Mouse (Mus musculus) small intestine, adult 10 weeks (tissue): ENCODE measurements around the gene Jup. TPM values are rescaled to one million over a fixed set of nuclear protein-coding genes. Genes with fewer than 3 reads are reported as not detected.

Source experiments
- polyA plus RNA-seq: library from polyadenylated mRNA; stranded (reverse); fragments of 350-450 nt; fragmentation: Illumina TruSeq; extraction: RNeasy Lipid Tissue Mini Kit (QIAGEN cat#74804); gene quantifications from one replicate; pipeline ENCODE4 v1.2.3, GENCODE M21; 2014; ENCODE audit warnings: low replicate concordance

Gene Jup
- polyA plus RNA-seq, result 3.0 TPM

GRCm38 (mm10) chr11:100397600-100398389 lies at the start of gene Jup:
Gene Jup (minus strand): TSS chr11:100397763.

DNA sequence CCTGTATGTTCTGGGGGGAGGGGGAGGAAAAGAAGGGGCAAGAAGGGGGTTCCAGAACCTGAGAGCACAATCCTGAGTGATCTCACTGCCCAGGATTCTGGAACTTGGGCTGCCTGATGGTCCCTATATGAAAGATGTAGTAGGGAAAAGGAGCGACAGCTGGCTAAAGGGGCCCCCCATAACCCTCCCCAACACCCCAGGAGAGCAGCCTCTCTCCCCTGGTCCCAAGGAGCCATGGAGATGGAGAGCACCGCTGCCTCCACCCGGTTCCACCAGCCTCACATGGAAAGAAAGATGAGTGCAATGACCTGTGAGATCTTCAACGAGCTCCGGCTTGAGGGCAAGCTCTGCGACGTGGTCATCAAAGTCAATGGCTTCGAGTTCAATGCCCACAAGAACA lies 44.2 kb upstream of the Jup start, which contains the start of the genes Nt5c3b and Klhl10:
Nt5c3b (minus strand) TSS at position 12 of the 400 bp plus-strand sequence.
Klhl10 (plus strand) TSS at position 121 of the 400 bp plus-strand sequence.

DNA sequence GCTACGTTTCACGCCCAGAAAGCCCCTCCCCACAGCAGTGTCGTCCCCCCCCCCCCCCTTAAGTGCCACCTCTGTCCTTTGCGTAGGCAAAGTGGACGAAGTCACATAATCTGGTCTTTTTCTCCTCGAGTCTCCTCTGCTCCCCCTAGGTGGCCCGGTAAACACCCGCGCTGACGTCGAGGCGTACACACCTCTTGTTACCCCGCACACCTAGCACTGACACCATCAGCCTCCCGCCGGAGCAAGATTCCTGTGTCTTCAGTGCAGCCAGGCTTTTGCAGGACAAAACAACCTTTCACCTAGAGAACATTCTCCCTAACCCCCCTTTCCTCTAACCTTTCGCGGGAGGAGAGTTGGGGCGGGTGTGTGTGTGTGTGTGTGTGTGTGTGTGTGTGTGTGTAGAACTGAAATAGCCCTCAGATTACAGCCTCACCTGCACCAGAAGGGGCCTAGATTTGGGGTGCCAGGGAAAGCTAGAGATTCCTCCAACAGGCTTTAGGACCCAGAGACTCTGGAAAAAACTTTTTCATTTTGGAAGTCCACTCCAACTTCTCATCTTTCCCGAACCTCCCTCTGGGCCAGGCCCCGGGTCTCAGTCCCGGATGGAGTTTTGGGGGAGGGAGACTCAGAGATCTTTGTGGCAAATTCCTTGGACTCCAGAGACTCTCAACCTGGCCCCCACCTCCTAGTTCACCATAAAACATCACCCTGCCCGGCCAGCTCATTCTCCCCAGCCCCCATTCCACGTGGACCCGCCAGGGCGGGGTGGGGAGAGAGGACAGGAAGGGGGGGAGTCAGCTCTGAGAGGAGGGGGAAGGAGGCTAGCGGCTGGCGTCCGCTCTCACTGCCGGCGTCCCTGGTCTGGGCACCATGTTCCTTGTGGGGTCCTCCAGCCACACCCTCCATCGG lies 17.6 kb upstream of the Jup start, which contains the start of gene Fkbp10:
Fkbp10 (plus strand) TSS at position 784 of the 909 bp plus-strand sequence.

DNA sequence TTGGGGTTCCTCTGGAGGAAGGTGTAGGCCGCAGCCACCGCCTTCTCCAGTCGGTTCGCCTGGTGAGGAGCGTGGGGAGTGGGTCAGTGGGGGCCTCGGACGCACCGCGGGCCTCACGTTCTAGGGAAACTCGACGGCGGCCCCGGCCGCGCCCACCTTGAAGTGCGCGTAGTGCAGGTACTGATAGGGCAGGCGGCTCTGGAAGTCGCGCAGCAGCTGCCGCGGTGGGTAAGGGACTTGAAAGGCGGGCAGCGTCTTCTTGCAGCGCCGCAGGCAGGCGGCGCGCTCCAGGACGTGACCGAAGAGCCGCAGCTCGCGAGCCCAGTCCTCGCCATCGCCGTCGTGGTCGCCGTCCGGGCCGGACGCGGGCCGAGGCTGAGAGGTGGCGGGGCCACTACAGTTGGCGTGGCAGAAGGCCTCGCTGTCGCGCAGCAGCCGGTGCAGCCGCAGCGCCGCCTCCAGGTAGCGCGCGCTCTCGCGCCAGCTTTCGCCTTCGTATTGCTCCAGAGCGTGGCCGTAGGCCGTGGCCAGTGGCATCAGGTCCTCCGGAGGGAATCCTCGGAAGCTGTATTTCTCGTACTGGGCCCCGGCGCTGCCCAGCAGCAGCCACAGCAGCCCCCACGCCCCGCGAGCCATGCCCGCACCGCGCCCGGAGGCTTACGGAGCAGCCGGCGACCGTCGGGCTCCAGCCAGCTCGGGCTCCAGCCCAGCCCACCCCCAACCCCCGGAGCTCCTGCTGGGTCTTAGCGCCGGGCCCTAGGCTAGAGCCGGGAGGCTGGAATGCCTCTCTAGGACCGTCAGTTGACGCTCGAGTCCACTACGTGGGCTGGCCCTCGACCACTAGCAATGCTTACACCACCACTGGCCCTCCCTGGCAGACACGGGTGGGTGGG lies 16.7 kb upstream of the Jup start, which contains the start of gene P3h4:
P3h4 (minus strand) TSS at position 816 of the 893 bp plus-strand sequence.

GRCm38 (mm10) chr11:100355972-100356818 lies 41.4 kb downstream of the Jup start, which contains the start of gene Hap1:
Gene Hap1 (minus strand): TSS chr11:100356128.

GRCm38 (mm10) chr11:100333944-100334457 lies 63.6 kb downstream of the Jup start, which contains the start of gene Gast:
Gene Gast (plus strand): TSS chr11:100334407.

DNA sequence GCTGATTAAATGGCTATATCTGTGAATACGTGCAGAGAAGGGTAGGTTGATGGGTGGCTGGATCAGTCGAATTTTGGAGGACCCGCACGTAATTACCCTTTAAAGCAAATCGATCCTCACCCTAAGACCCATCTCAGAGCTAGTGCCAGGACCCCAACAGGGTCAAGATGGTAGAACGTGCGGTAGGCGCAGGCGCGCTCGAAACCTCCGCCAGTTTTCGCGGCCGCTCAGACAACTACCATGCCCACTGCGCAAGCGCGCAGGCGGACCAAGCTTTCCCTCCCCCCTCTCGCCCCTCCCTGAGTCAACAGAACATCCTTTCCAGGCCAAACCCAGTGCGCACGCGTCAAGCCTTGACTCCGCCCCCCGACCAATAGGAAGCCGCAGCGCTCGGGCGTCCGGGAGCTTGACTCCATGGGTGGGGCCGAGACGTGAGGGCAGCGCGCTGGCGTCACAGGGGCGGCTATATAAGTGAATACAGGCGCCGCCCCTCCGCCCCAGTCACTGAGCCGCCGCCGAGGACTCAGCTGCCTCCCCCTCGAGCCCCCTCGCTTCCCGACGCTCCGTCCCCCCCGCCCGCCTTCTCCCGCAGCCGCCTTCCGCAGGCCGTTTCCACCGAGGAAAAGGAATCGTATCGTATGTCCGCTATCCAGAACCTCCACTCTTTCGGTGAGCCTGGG lies 77.9 kb downstream of the Jup start, which contains the start of gene Eif1:
Eif1 (plus strand) TSS at position 394 of the 680 bp plus-strand sequence.

Other genes with a start within 250 kb of the Jup start
- gene Krt19, start 249.1 kb downstream of the Jup start, polyA plus RNA-seq, result 9.9 TPM
- gene Krt9, start 204.5 kb downstream of the Jup start, polyA plus RNA-seq, result not detected
- not detected for gene Krt14, start 190.2 kb downstream of the Jup start, polyA plus RNA-seq
- not detected for gene Krt16, start 148.9 kb downstream of the Jup start, polyA plus RNA-seq
- gene Krt17, start 136.7 kb downstream of the Jup start, polyA plus RNA-seq, result not detected
- not detected for gene Krt42, start 127.9 kb downstream of the Jup start, polyA plus RNA-seq
- gene Eif1, start 77.9 kb downstream of the Jup start, polyA plus RNA-seq, result 1,556 TPM
- not detected for gene Gast, start 63.4 kb downstream of the Jup start, polyA plus RNA-seq
- gene Hap1, start 41.6 kb downstream of the Jup start, polyA plus RNA-seq, result 0.22 TPM
- not detected for gene P3h4, start 17.1 kb upstream of the Jup start, polyA plus RNA-seq
- gene Fkbp10, start 17.9 kb upstream of the Jup start, polyA plus RNA-seq, result not detected
- gene Nt5c3b, start 44.0 kb upstream of the Jup start, polyA plus RNA-seq, result 3.2 TPM
- gene Klhl10, start 44.2 kb upstream of the Jup start, polyA plus RNA-seq, result not detected
- gene Klhl11, start 75.0 kb upstream of the Jup start, polyA plus RNA-seq, result 2.3 TPM
- 28.1 TPM for gene Acly, start 130.2 kb upstream of the Jup start, polyA plus RNA-seq
- not detected for gene Ttc25, start 147.8 kb upstream of the Jup start, polyA plus RNA-seq
- 3.5 TPM for gene Cnp, start 177.1 kb upstream of the Jup start, polyA plus RNA-seq
- gene Nkiras2, start 221.5 kb upstream of the Jup start, polyA plus RNA-seq, result 2.9 TPM
- 243 TPM for gene Dnajc7, start 222.4 kb upstream of the Jup start, polyA plus RNA-seq